Mouse (Mus musculus) heart, embryonic 13.5 days (tissue): ENCODE measurements around the gene Xrn2. TPM values are rescaled to one million over a fixed set of nuclear protein-coding genes. Genes with fewer than 3 reads are reported as not detected.

ENCODE experiments used
- ATAC-seq: fragments of 200-750 bp; cut with Nextera tagmentation; 2 replicates; pipeline ENCODE4 v1.8.0; 2017; ENCODE audit warnings: moderate TSS enrichment; ENCODE audit not compliant: insufficient number of reproducible peaks, low FRiP score, low TSS enrichment; ENCODE audit errors: extremely low read depth
- H3K27ac ChIP-seq: fragments of 300-500 bp; sonication (generic); replicated peaks from 2 replicates; pipeline ENCODE4 v1.5.1; 2015; ENCODE audit warnings: moderate library complexity, mild to moderate bottlenecking, inconsistent platforms
- H3K27me3 ChIP-seq: fragments of 300-500 bp; sonication (generic); replicated peaks from 2 replicates; pipeline ENCODE4 v1.6.1; 2015; ENCODE audit warnings: mild to moderate bottlenecking, inconsistent platforms
- H3K36me3 ChIP-seq: fragments of 300-500 bp; sonication (generic); 2 replicates; pipeline ENCODE4 v1.6.1; 2015; ENCODE audit warnings: mild to moderate bottlenecking, inconsistent platforms
- H3K4me1 ChIP-seq: fragments of 300-500 bp; sonication (generic); 2 replicates; pipeline ENCODE4 v1.6.1; 2015; ENCODE audit warnings: inconsistent platforms
- H3K4me2 ChIP-seq: fragments of 300-500 bp; sonication (generic); 2 replicates; pipeline ENCODE4 v1.6.1; 2015; ENCODE audit warnings: inconsistent platforms, mild to moderate bottlenecking, moderate library complexity
- H3K4me3 ChIP-seq: fragments of 300-500 bp; sonication (generic); 2 replicates; pipeline ENCODE4 v1.5.1; 2015; ENCODE audit warnings: moderate library complexity, mild to moderate bottlenecking, inconsistent platforms
- H3K9ac ChIP-seq: fragments of 300-500 bp; sonication (generic); 2 replicates; pipeline ENCODE4 v1.6.1; 2015; ENCODE audit warnings: inconsistent platforms, mild to moderate bottlenecking, moderate library complexity
- H3K9me3 ChIP-seq: fragments of 300-500 bp; sonication (generic); 2 replicates; pipeline ENCODE4 v1.6.1; 2016; ENCODE audit warnings: inconsistent platforms
- WGBS: fragments of 180-500 bp; shearing (Covaris S2); methylation state at CpG from one replicate; pipeline ENCODE4 v1.1.7; 2015; ENCODE audit warnings: mixed read lengths; 5-methylcytosine and 5-hydroxymethylcytosine counted together
- polyA plus RNA-seq: library from polyadenylated mRNA; unstranded; fragments of >200 nt; fragmentation: Nextera tagmentation; extraction: Ambion mirVana; gene quantifications from 2 replicates; pipeline ENCODE4 v1.2.1, GENCODE M21; 2015

The Xrn2 gene
- polyA plus RNA-seq, 1 experiment from 2014 or later = 50.6 TPM

- Histone ChIP-seq H3K4me2 (no peak overlapping the region), H3K9ac (no peak overlapping the region), H3K27ac (no peak overlapping the region), H3K4me3 (no peak overlapping the region), H3K27me3 (peaks cover 75% of the 10 kb centered on the region), H3K4me1 (peaks cover 17% of the 10 kb centered on the region), H3K9me3 (no peaks in the 10 kb centered on the region), H3K36me3 (no peaks in the 10 kb centered on the region)
- no peak for ATAC-seq
- WGBS = 10% methylated on average over 6 of the region's 6 CpGs
Measured at GRCm38 (mm10) chr2:147085937-147086336, 73.1 kb downstream of the Xrn2 start.

- H3K27ac ChIP-seq = no peak overlapping the region
- ATAC-seq = no peak
- no peaks in the 10 kb centered on the region for H3K9me3 ChIP-seq
- WGBS = 21% methylated on average over 5 of the region's 5 CpGs
- H3K36me3 ChIP-seq = no peaks in the 10 kb centered on the region
- H3K4me2 ChIP-seq = no peak overlapping the region
- H3K4me3 ChIP-seq = no peak overlapping the region
- H3K9ac ChIP-seq = no peak overlapping the region
- H3K27me3 ChIP-seq = peaks cover 70% of the 10 kb centered on the region
- peaks cover 17% of the 10 kb centered on the region for H3K4me1 ChIP-seq
Measured at GRCm38 (mm10) chr2:147086441-147086840, 73.6 kb downstream of the Xrn2 start.

DNA sequence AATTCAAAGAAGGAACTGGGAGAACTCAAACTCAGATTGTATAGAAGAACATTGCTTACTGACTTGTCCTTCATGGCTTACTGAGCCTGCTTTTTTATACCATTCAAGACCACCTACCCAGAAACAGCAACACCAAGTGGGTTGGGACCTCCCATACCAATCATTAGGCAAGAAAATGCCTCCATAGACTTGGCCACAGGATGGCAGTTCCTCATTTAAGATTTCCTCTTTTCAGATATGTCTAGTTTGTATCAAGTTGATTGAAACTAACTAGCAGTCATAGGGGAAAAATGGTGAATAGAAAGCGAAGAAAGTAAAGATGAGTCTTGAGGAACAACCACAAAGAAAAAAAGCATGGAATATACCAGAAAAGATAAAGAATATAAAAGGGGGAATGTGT lies 106.9 kb downstream of the Xrn2 start:
- Histone ChIP-seq H3K4me1 (no peaks in the 10 kb centered on the region), H3K27ac (no peak overlapping the region), H3K27me3 (no peaks in the 10 kb centered on the region), H3K9me3 (no peaks in the 10 kb centered on the region), H3K4me3 (no peak overlapping the region), H3K9ac (no peak overlapping the region), H3K36me3 (no peaks in the 10 kb centered on the region), H3K4me2 (no peak overlapping the region)
- WGBS = 73% methylated on average over 1 of the region's 1 CpGs
- ATAC-seq = no peak

DNA sequence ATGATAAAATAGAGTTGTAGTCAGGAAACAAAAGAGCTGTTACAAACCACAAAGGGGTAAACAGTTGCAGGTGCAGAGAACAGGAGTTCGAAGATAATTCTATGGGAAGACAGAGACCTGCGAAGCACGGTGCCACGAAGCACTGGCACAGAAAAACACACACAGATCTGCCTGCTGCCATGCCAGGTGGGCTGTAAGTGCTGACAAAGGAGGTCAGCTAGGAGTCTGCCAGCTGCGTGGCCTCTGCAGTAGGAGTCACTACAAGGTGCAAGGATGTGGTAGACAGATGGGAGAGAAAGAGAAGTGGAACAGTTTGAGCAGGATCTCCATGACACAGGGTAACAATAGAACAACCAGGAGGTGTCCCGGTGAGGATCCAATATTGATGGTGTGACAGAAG lies 114.6 kb downstream of the Xrn2 start:
- ATAC-seq = no peak

More for the DNA sequence above, 114.6 kb downstream of the Xrn2 start:
- H3K4me1 ChIP-seq = no peaks in the 10 kb centered on the region
- H3K36me3 ChIP-seq = no peaks in the 10 kb centered on the region
- no peak overlapping the region for H3K4me3 ChIP-seq
- no peaks in the 10 kb centered on the region for H3K9me3 ChIP-seq
- H3K27ac ChIP-seq = no peak overlapping the region
- H3K9ac ChIP-seq = no peak overlapping the region
- 70% methylated on average over 6 of the region's 6 CpGs for WGBS
- no peaks in the 10 kb centered on the region for H3K27me3 ChIP-seq
- H3K4me2 ChIP-seq = no peak overlapping the region

Other genes with a start within 250 kb of the Xrn2 start
- 21.5 and 25.2 TPM in 2 replicates for gene Kiz, start 157.1 kb upstream of the Xrn2 start, polyA plus RNA-seq
- gene Nkx2-4, start 72.4 kb downstream of the Xrn2 start, polyA plus RNA-seq = not detected in 2 replicates
- 0.33 TPM in 1 of 2 replicates, not detected in the other for gene Nkx2-2, start 181.2 kb downstream of the Xrn2 start, polyA plus RNA-seq